Mouse (Mus musculus): ENCODE data around the gene Was. TPM values are rescaled to one million over a fixed set of nuclear protein-coding genes. Genes with fewer than 3 reads are reported as not detected.

Gene Was
- polyA plus RNA-seq, 1 experiment = 0.19 TPM

- Histone ChIP-seq H3K4me2 (ENCODE audit: low read depth) (peak overlapping the region; percentile 85), H3K36me3 (ENCODE audit: control insufficient read depth, insufficient read depth) (no peaks in the 10 kb centered on the region), H3K4me3 (peak overlapping the region; percentile 48), H3K79me2 (ENCODE audit: control insufficient read depth, insufficient read depth) (peaks cover 9% of the 10 kb centered on the region), H3K27me3 (ENCODE audit: control insufficient read depth, insufficient read depth, insufficient read length) (no peaks in the 10 kb centered on the region), H3ac (ENCODE audit: control insufficient read depth, insufficient read length) (no peak overlapping the region)
- no peak for TF ChIP-seq SRF (IDR thresholded peaks at IDR 0.05; ENCODE audit: control insufficient read depth, insufficient read length, low read depth)
- TF ChIP-seq REST (IDR thresholded peaks at IDR 0.05; ENCODE audit: insufficient read depth, insufficient read length) = no peak
- no peak for TF ChIP-seq MYOD1 (IDR thresholded peaks at IDR 0.05; ENCODE audit: control insufficient read depth in 1 of 3, insufficient read length in 2 of 3, low read depth in 2 of 3)
- no peak for TF ChIP-seq TCF12 (IDR thresholded peaks at IDR 0.05; ENCODE audit: insufficient read depth, poor library complexity, severe bottlenecking)
- no peak for TF ChIP-seq USF1 (IDR thresholded peaks at IDR 0.05; ENCODE audit: low read depth)
- no peak for TF ChIP-seq TCF3 (IDR thresholded peaks at IDR 0.05; ENCODE audit: insufficient read length, low read depth)
- TF ChIP-seq E2F4 (IDR thresholded peaks at IDR 0.05; ENCODE audit: insufficient read depth) = no peak
- no peak for TF ChIP-seq CEBPB (IDR thresholded peaks at IDR 0.05; ENCODE audit: insufficient read depth, poor library complexity, severe bottlenecking)
Observed at GRCm38 (mm10) chrX:8131393-8131792, 41.1 kb upstream of the Was start.

- Histone ChIP-seq H3K4me3 (no peak overlapping the region), H3K27me3 (ENCODE audit: control insufficient read depth, insufficient read depth, insufficient read length) (no peaks in the 10 kb centered on the region), H3K4me2 (ENCODE audit: low read depth) (no peak overlapping the region), H3K36me3 (ENCODE audit: control insufficient read depth, insufficient read depth) (peaks cover 4% of the 10 kb centered on the region), H3ac (ENCODE audit: control insufficient read depth, insufficient read length) (no peak overlapping the region), H3K79me2 (ENCODE audit: control insufficient read depth, insufficient read depth) (no peaks in the 10 kb centered on the region)
- TF ChIP-seq USF1 (IDR thresholded peaks at IDR 0.05; ENCODE audit: low read depth) (no peak), TCF3 (IDR thresholded peaks at IDR 0.05; ENCODE audit: insufficient read length, low read depth) (no peak), E2F4 (IDR thresholded peaks at IDR 0.05; ENCODE audit: insufficient read depth) (no peak), MYOG (IDR thresholded peaks at IDR 0.05; ENCODE audit: control insufficient read depth in 1 of 3, insufficient read depth in 1 of 3, insufficient read length in 2 of 3, low read depth in 2 of 3) (no peak), POLR2AphosphoS2 (IDR thresholded peaks at IDR 0.05; ENCODE audit: insufficient read length, low read depth) (no peak), SRF (IDR thresholded peaks at IDR 0.05; ENCODE audit: control insufficient read depth, insufficient read length, low read depth) (no peak), MYOD1 (IDR thresholded peaks at IDR 0.05; ENCODE audit: control insufficient read depth in 1 of 3, insufficient read length in 2 of 3, low read depth in 2 of 3) (no peak), TCF12 (IDR thresholded peaks at IDR 0.05; ENCODE audit: insufficient read depth, poor library complexity, severe bottlenecking) (no peak), CEBPB (IDR thresholded peaks at IDR 0.05; ENCODE audit: insufficient read depth, poor library complexity, severe bottlenecking) (no peak), POLR2A (IDR thresholded peaks at IDR 0.05; ENCODE audit: insufficient read length, low read depth) (no peak), REST (IDR thresholded peaks at IDR 0.05; ENCODE audit: insufficient read depth, insufficient read length) (no peak), MAX (IDR thresholded peaks at IDR 0.05; ENCODE audit: low read depth) (no peak)
Observed at GRCm38 (mm10) chrX:8125235-8125634, 34.9 kb upstream of the Was start.

DNA sequence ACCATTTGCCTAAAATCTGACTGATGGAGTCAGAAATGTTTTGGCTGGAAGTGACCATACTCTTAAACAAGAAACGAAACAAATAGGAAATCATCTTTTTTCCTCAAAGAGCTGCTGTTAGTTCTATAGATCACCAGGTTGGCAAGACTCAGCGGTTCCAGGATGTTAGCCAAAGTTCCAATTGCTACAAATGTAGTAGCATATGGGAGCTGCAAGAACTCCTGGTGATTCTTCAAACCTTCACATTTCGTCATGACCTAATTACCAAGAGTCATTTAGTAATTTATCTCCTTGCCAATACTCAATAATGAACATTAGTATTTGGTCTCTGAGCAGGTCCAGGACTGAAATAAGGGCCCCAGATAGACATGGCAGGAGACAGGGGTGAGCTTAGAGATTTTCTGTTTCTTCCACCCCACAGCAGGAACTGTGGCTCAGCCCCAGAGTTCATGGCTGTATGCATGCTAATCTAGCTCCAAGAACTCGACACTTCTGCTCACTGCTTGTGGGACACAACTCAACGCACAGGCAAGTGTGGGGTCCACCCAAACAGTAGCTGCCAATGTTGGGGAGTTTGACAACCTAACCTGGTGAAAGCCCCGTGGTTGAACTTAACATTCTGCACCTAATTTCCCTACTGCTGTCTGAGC is 33.6 kb upstream of the Was start:
- no peak for TF ChIP-seq SRF (IDR thresholded peaks at IDR 0.05; ENCODE audit: control insufficient read depth, insufficient read length, low read depth)
- no peak for TF ChIP-seq USF1 (IDR thresholded peaks at IDR 0.05; ENCODE audit: low read depth)
- no peak for TF ChIP-seq MYOD1 (IDR thresholded peaks at IDR 0.05; ENCODE audit: control insufficient read depth in 1 of 3, insufficient read length in 2 of 3, low read depth in 2 of 3)
- no peak for TF ChIP-seq MAX (IDR thresholded peaks at IDR 0.05; ENCODE audit: low read depth)
- TF ChIP-seq E2F4 (IDR thresholded peaks at IDR 0.05; ENCODE audit: insufficient read depth) = no peak
- TF ChIP-seq POLR2AphosphoS2 (IDR thresholded peaks at IDR 0.05; ENCODE audit: insufficient read length, low read depth) = no peak
- TF ChIP-seq TCF12 (IDR thresholded peaks at IDR 0.05; ENCODE audit: insufficient read depth, poor library complexity, severe bottlenecking) = no peak
- TF ChIP-seq POLR2A (IDR thresholded peaks at IDR 0.05; ENCODE audit: insufficient read length, low read depth) = no peak
- TF ChIP-seq MYOG (IDR thresholded peaks at IDR 0.05; ENCODE audit: control insufficient read depth in 1 of 3, insufficient read depth in 1 of 3, insufficient read length in 2 of 3, low read depth in 2 of 3) = no peak
- TF ChIP-seq REST (IDR thresholded peaks at IDR 0.05; ENCODE audit: insufficient read depth, insufficient read length) = no peak
- TF ChIP-seq TCF3 (IDR thresholded peaks at IDR 0.05; ENCODE audit: insufficient read length, low read depth) = no peak
- H3K27me3 ChIP-seq (ENCODE audit: control insufficient read depth, insufficient read depth, insufficient read length) = no peaks in the 10 kb centered on the region
- no peak overlapping the region for H3ac ChIP-seq (ENCODE audit: control insufficient read depth, insufficient read length)

DNA sequence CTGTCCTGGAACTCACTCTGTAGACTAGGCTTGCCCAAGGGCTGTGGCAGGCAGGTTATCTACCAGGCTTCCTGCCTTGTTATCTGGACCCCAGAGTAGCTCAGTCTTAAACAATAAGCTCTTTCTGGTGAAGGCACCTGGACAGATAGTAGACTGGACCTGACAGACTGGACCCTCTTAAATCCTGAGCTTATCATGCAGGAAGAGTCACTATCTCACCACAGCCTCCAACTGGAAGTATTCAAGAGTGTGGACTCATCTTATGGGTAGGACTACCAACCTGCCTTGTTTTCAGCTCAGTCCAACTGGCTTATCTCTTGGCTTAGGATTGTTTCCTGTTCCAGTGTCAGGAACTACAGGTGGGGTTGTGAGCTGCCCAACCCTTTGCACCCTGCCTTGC is 27.0 kb upstream of the Was start:
- Histone ChIP-seq H3K4me3 (no peak overlapping the region), H3K4me2 (ENCODE audit: low read depth) (no peak overlapping the region), H3K79me2 (ENCODE audit: control insufficient read depth, insufficient read depth) (no peaks in the 10 kb centered on the region), H3ac (ENCODE audit: control insufficient read depth, insufficient read length) (no peak overlapping the region), H3K36me3 (ENCODE audit: control insufficient read depth, insufficient read depth) (no peaks in the 10 kb centered on the region), H3K27me3 (ENCODE audit: control insufficient read depth, insufficient read depth, insufficient read length) (no peaks in the 10 kb centered on the region)
- no peak for TF ChIP-seq MYOG (IDR thresholded peaks at IDR 0.05; ENCODE audit: control insufficient read depth in 1 of 3, insufficient read depth in 1 of 3, insufficient read length in 2 of 3, low read depth in 2 of 3)
- TF ChIP-seq MYOD1 (IDR thresholded peaks at IDR 0.05; ENCODE audit: control insufficient read depth in 1 of 3, insufficient read length in 2 of 3, low read depth in 2 of 3) = no peak
- no peak for TF ChIP-seq TCF3 (IDR thresholded peaks at IDR 0.05; ENCODE audit: insufficient read length, low read depth)
- TF ChIP-seq MAX (IDR thresholded peaks at IDR 0.05; ENCODE audit: low read depth) = no peak
- TF ChIP-seq TCF12 (IDR thresholded peaks at IDR 0.05; ENCODE audit: insufficient read depth, poor library complexity, severe bottlenecking) = no peak
- no peak for TF ChIP-seq USF1 (IDR thresholded peaks at IDR 0.05; ENCODE audit: low read depth)

More for the DNA sequence above, 33.6 kb upstream of the Was start:
- no peak overlapping the region for H3K4me2 ChIP-seq (ENCODE audit: low read depth)
- H3K79me2 ChIP-seq (ENCODE audit: control insufficient read depth, insufficient read depth) = no peaks in the 10 kb centered on the region
- H3K4me3 ChIP-seq = no peak overlapping the region
- peaks cover 4% of the 10 kb centered on the region for H3K36me3 ChIP-seq (ENCODE audit: control insufficient read depth, insufficient read depth)

GRCm38 (mm10) chrX:8115275-8115674 is 25.0 kb upstream of the Was start:
- Histone ChIP-seq H3ac (ENCODE audit: control insufficient read depth, insufficient read length) (no peak overlapping the region), H3K79me2 (ENCODE audit: control insufficient read depth, insufficient read depth) (no peaks in the 10 kb centered on the region), H3K36me3 (ENCODE audit: control insufficient read depth, insufficient read depth) (no peaks in the 10 kb centered on the region), H3K4me2 (ENCODE audit: low read depth) (no peak overlapping the region), H3K4me3 (no peak overlapping the region), H3K27me3 (ENCODE audit: control insufficient read depth, insufficient read depth, insufficient read length) (no peaks in the 10 kb centered on the region)
- TF ChIP-seq TCF12 (IDR thresholded peaks at IDR 0.05; ENCODE audit: insufficient read depth, poor library complexity, severe bottlenecking) (no peak), MAX (IDR thresholded peaks at IDR 0.05; ENCODE audit: low read depth) (no peak), MYOG (IDR thresholded peaks at IDR 0.05; ENCODE audit: control insufficient read depth in 1 of 3, insufficient read depth in 1 of 3, insufficient read length in 2 of 3, low read depth in 2 of 3) (no peak), CEBPB (IDR thresholded peaks at IDR 0.05; ENCODE audit: insufficient read depth, poor library complexity, severe bottlenecking) (no peak), TCF3 (IDR thresholded peaks at IDR 0.05; ENCODE audit: insufficient read length, low read depth) (no peak), MYOD1 (IDR thresholded peaks at IDR 0.05; ENCODE audit: control insufficient read depth in 1 of 3, insufficient read length in 2 of 3, low read depth in 2 of 3) (no peak), USF1 (IDR thresholded peaks at IDR 0.05; ENCODE audit: low read depth) (no peak), POLR2AphosphoS2 (IDR thresholded peaks at IDR 0.05; ENCODE audit: insufficient read length, low read depth) (no peak), POLR2A (IDR thresholded peaks at IDR 0.05; ENCODE audit: insufficient read length, low read depth) (no peak), REST (IDR thresholded peaks at IDR 0.05; ENCODE audit: insufficient read depth, insufficient read length) (no peak), SRF (IDR thresholded peaks at IDR 0.05; ENCODE audit: control insufficient read depth, insufficient read length, low read depth) (no peak), E2F4 (IDR thresholded peaks at IDR 0.05; ENCODE audit: insufficient read depth) (no peak)

Measured in myocyte (in vitro differentiated cells).